Mouse (Mus musculus): ENCODE data around the gene Pcca.

Pcca gene

DNA sequence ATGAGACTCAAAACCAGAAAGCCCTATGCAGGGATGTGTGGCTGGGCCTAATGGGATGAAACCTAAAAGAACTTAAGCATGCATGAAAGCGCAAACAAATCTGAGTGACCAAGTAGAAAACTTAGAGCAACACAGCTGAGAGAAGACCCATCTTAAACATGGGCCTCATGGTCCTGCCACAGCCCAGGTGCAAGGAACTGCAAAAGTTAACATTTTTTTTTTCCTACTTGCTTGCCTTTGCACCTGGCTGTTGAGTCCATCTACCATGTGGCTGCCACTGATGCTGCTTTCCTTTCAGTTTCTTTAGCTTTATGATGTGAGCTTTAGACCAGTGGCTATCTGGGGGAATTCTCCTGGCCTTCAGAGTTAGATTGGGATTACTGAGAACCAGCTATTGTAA, 383.6 kb downstream of the Pcca start:
- peak in 1 of 2 experiments; percentile 10 for DNase-seq (ENCODE audit: low spot score in 2 of 2)

DNA sequence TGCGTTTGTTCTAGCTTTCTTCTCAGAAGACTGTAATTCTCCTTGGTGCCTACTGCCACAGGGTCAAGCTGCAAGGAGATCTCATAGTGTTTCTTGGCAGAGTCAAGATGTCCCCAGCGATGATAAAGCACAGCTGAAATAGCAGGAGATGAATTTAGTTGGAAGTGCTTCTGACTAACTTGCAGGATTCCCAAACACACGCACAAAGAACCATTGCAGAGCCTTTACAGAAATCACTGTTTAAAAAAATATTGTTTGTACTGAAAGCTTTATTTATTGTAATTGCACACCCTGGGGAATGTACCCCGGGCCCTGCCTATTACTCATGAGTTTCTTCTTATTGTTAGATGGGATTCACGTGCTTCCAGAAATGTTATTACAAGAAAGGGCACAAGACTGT, 385.9 kb downstream of the Pcca start:
- peak in 1 of 2 experiments; percentile 29 for DNase-seq (ENCODE audit: low spot score in 2 of 2)

DNA sequence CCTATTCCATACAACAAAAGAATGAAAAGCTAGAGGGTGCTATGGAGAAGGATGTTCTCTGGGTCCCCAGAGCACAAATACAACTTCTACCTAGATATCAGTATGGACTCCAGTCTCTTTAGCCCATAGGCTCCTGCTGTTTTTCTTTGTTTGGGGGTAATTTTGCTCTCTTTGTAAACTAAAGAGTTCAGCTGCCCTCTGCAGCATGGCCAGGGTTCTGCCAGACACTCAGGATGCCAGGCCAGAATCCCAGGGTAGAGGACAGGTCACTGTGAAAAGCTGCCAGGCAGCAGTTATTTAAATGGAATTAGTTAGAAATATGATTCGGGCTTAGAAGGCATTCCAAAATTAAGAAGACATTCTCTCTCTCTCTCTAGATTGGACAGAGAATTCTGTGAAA, 402.3 kb downstream of the Pcca start:
- no peak for DNase-seq (ENCODE audit: low spot score in 2 of 2)

Data from spleen, postnatal 4 days (tissue).